ENCODE assay signal across 15 mouse cellular contexts in genomic region chr8:115110423-115110822, GRCm38 (mm10).
A peak's percentile ranks its signal among the peaks of the same experiment; 100 is the strongest.
DNase-seq lines count a peak whose midpoint lies in the region; ATAC-seq and TF ChIP-seq lines count a peak whose summit lies in the region.
"Had no signal": no experiment of that assay in that cellular context is flagged by ENCODE, and none has a peak within 500 bp of the region (broad histone marks: within the 10 kb centered on the region; RNA-seq: fewer than 3 reads in every experiment).

No protein-coding gene starts in this region.

- H3K4me2 ChIP-seq in lung, postnatal 0 days (replicated peaks; ENCODE audit: low read depth, low read length): no peak overlapping the region
- no peak overlapping the region for H3K4me2 ChIP-seq in kidney, embryonic 14.5 days (replicated peaks; ENCODE audit: low read depth, low read length)
- H3K4me2 ChIP-seq: hindbrain, embryonic 13.5 days; kidney, embryonic 15.5 days; liver, embryonic 13.5 days had no signal

- no peak overlapping the region for H3K27ac ChIP-seq in lung, postnatal 0 days (ENCODE audit: low read length)
- H3K27ac ChIP-seq in kidney, embryonic 14.5 days (ENCODE audit: low read depth, low read length): no peak overlapping the region
- H3K27ac ChIP-seq: hindbrain, embryonic 13.5 days; kidney, embryonic 15.5 days; liver, embryonic 13.5 days; midbrain, embryonic 10.5 days had no signal

- no peaks in the 10 kb centered on the region for H3K4me1 ChIP-seq in lung, postnatal 0 days (ENCODE audit: insufficient read depth, low read depth, low read length)
- peaks cover 24% of the 10 kb centered on the region; the same call in 1 of the 2 replicates for H3K4me1 ChIP-seq in kidney, embryonic 14.5 days (ENCODE audit: control insufficient read depth, insufficient read depth, low read length)
- H3K4me1 ChIP-seq: liver, embryonic 13.5 days had no signal

- H3K36me3 ChIP-seq in lung, postnatal 0 days (ENCODE audit: insufficient read depth, low read length): no peaks in the 10 kb centered on the region
- no peaks in the 10 kb centered on the region for H3K36me3 ChIP-seq in kidney, embryonic 14.5 days (ENCODE audit: control insufficient read depth, insufficient read depth, low read length)
- H3K36me3 ChIP-seq: G1E; hindbrain, embryonic 13.5 days; kidney, embryonic 15.5 days; liver, embryonic 13.5 days; midbrain, embryonic 10.5 days had no signal

- no peak for TF ChIP-seq EP300 in lung, postnatal 0 days (IDR thresholded peaks at IDR 0.05)

- H3K9ac ChIP-seq in lung, postnatal 0 days (replicated peaks; ENCODE audit: low read depth): no peak overlapping the region
- no peak overlapping the region for H3K9ac ChIP-seq in kidney, embryonic 14.5 days (ENCODE audit: low read depth, low read length)
- H3K9ac ChIP-seq: hindbrain, embryonic 13.5 days; kidney, embryonic 15.5 days; liver, embryonic 13.5 days had no signal

- no peaks in the 10 kb centered on the region for H3K9me3 ChIP-seq in lung, postnatal 0 days (ENCODE audit: low read length)
- no peaks in the 10 kb centered on the region for H3K9me3 ChIP-seq in kidney, embryonic 14.5 days (ENCODE audit: control insufficient read depth, low read length)
- H3K9me3 ChIP-seq: hindbrain, embryonic 13.5 days; kidney, embryonic 15.5 days; liver, embryonic 13.5 days; midbrain, embryonic 10.5 days had no signal

- no peaks in the 10 kb centered on the region for H3K27me3 ChIP-seq in lung, postnatal 0 days (replicated peaks; ENCODE audit: insufficient read depth, low read length)
- no peaks in the 10 kb centered on the region for H3K27me3 ChIP-seq in kidney, embryonic 14.5 days (ENCODE audit: control insufficient read depth, insufficient read depth, low read length)
- H3K27me3 ChIP-seq: kidney, embryonic 15.5 days; liver, embryonic 13.5 days had no signal

- 65% methylated on average over 9 of the region's 9 CpGs for WGBS in lung, postnatal 0 days
- 76% methylated on average over 9 of the region's 9 CpGs for WGBS in kidney, embryonic 14.5 days

- TF ChIP-seq CTCF in lung, postnatal 0 days (IDR thresholded peaks at IDR 0.05): no peak

- no peak for ATAC-seq in lung, postnatal 0 days
- peak; percentile 78 for ATAC-seq in inflammation-experienced regulatory T-cells, adult 6 months
- ATAC-seq in kidney, embryonic 14.5 days (ENCODE audit: low FRiP score, low TSS enrichment): no peak

- intact Hi-C loops in heart, postnatal 10 days (cut with DNase I): no loop called here

- H3K4me3 ChIP-seq in lung, postnatal 0 days (ENCODE audit: low read depth, low read length): no peak overlapping the region
- no peak overlapping the region for H3K4me3 ChIP-seq in kidney, embryonic 14.5 days (ENCODE audit: low read length)
- H3K4me3 ChIP-seq: hindbrain, embryonic 13.5 days; kidney, embryonic 15.5 days; liver, embryonic 13.5 days; midbrain, embryonic 10.5 days had no signal

- DNase-seq in heart, adult 18-20 months: peak; percentile 14 to 27
- no peak for DNase-seq in heart, postnatal 10 days
- peak; percentile 24 for DNase-seq in lung, postnatal 0 days (ENCODE audit: low spot score)
- no peak for DNase-seq in lung, postnatal 25 days (ENCODE audit: low spot score)
- DNase-seq in thymus, postnatal 36 days: peak; percentile 29 to 37
- DNase-seq in cerebellum, postnatal 25 days: no peak
- DNase-seq: cerebellum, adult 11-12 months; liver, embryonic 13.5 days; right cerebral cortex, postnatal 4 days had no signal

Comparison
In these comparisons a context has a peak if more than half of its experiments do, and no peak if none do; other contexts are left out.
1. DNase-seq: peak in heart, adult 18-20 months (2 of 2), lung, postnatal 0 days (single experiment) and thymus, postnatal 36 days (2 of 2); none in heart, postnatal 10 days (0 of 2), lung, postnatal 25 days (single experiment) and cerebellum, postnatal 25 days (0 of 2).